Mouse (Mus musculus): ENCODE measurements around the gene Olfr615. TPM values are rescaled to one million over a fixed set of nuclear protein-coding genes. Genes with fewer than 3 reads are reported as not detected.
"Not testable (repeated sequence)": the region's sequence is repeated elsewhere in the genome, so short reads cannot be mapped to it uniquely, and the experiment has no call there.

Olfr615 gene
- total RNA-seq (2014; fragmentation: Nextera tagmentation): not detected in 2 replicates
- not detected in 2 replicates for total RNA-seq (2017)

GRCm38 (mm10) chr7:103555779-103556178 lies at the start of gene Olfr615:
TSS of gene Olfr615 (plus strand) at chr7:103556079.
- ATAC-seq (replicated peaks; ENCODE audit: poor library complexity, severe bottlenecking): no peak

- no peak for ATAC-seq (replicated peaks; ENCODE audit: poor library complexity, severe bottlenecking)
These were observed 43.9 kb upstream of the Olfr615 start, which contains the start of gene Olfr610 for GRCm38 (mm10) chr7:103512022-103512421. TSS of gene Olfr610 (minus strand) at chr7:103512122.

- ATAC-seq (replicated peaks; ENCODE audit: poor library complexity, severe bottlenecking): not testable (repeated sequence)
These were observed 35.1 kb upstream of the Olfr615 start, which contains the start of gene Olfr611 for GRCm38 (mm10) chr7:103520746-103521145. TSS of gene Olfr611 (minus strand) at chr7:103520846.

- not testable (repeated sequence) for ATAC-seq (replicated peaks; ENCODE audit: poor library complexity, severe bottlenecking)
These were observed 13.3 kb upstream of the Olfr615 start, which contains the start of gene Olfr612 for GRCm38 (mm10) chr7:103542617-103543016. TSS of gene Olfr612 (minus strand) at chr7:103542717.

- ATAC-seq (replicated peaks; ENCODE audit: poor library complexity, severe bottlenecking): no peak
These were observed 8.1 kb upstream of the Olfr615 start, which contains the start of gene Olfr613 for GRCm38 (mm10) chr7:103547774-103548173. TSS of gene Olfr613 (plus strand) at chr7:103548074.

- ATAC-seq (replicated peaks; ENCODE audit: poor library complexity, severe bottlenecking): no peak
These were observed 13.2 kb downstream of the Olfr615 start, which contains the start of gene Olfr616 for GRCm38 (mm10) chr7:103569043-103569442. TSS of gene Olfr616 (minus strand) at chr7:103569143.

- no peak for ATAC-seq (replicated peaks; ENCODE audit: poor library complexity, severe bottlenecking)
These were observed 16.9 kb downstream of the Olfr615 start, which contains the start of gene Olfr617 for GRCm38 (mm10) chr7:103572761-103573160. TSS of gene Olfr617 (plus strand) at chr7:103573061.

- no peak for ATAC-seq (replicated peaks; ENCODE audit: poor library complexity, severe bottlenecking)
These were observed 33.9 kb downstream of the Olfr615 start, which contains the start of gene Olfr618 for GRCm38 (mm10) chr7:103589803-103590202. TSS of gene Olfr618 (plus strand) at chr7:103590103.

GRCm38 (mm10) chr7:103600275-103600674 lies 44.4 kb downstream of the Olfr615 start, which contains the start of gene Olfr619:
TSS of gene Olfr619 (plus strand) at chr7:103600575.
- no peak for ATAC-seq (replicated peaks; ENCODE audit: poor library complexity, severe bottlenecking)

GRCm38 (mm10) chr7:103607425-103607824 lies 51.5 kb downstream of the Olfr615 start:
- ATAC-seq (replicated peaks; ENCODE audit: poor library complexity, severe bottlenecking): no peak

- ATAC-seq (replicated peaks; ENCODE audit: poor library complexity, severe bottlenecking): no peak
These were observed 56.6 kb downstream of the Olfr615 start, which contains the start of gene Olfr620 for GRCm38 (mm10) chr7:103612434-103612833. TSS of gene Olfr620 (minus strand) at chr7:103612534.

Other genes starting within 250 kb of the Olfr615 start
Only the 30 nearest of the 32 such genes appear.
- not detected in 2 replicates for gene Olfr598, start 232.5 kb upstream of the Olfr615 start, total RNA-seq (2014; fragmentation: Nextera tagmentation)
- not detected in 2 replicates for gene Olfr598, start 232.5 kb upstream of the Olfr615 start, total RNA-seq (2017)
- gene Olfr599, start 220.2 kb upstream of the Olfr615 start, total RNA-seq (2014; fragmentation: Nextera tagmentation): not detected in 2 replicates
- gene Olfr599, start 220.2 kb upstream of the Olfr615 start, total RNA-seq (2017): not detected in 2 replicates
- gene Olfr600, start 206.4 kb upstream of the Olfr615 start, total RNA-seq (2014; fragmentation: Nextera tagmentation): not detected in 2 replicates
- not detected in 2 replicates for gene Olfr600, start 206.4 kb upstream of the Olfr615 start, total RNA-seq (2017)
- gene Olfr601, start 193.4 kb upstream of the Olfr615 start, total RNA-seq (2014; fragmentation: Nextera tagmentation): not detected in 2 replicates
- not detected in 2 replicates for gene Olfr601, start 193.4 kb upstream of the Olfr615 start, total RNA-seq (2017)
- gene Olfr603, start 169.9 kb upstream of the Olfr615 start, total RNA-seq (2014; fragmentation: Nextera tagmentation): not detected in 2 replicates
- not detected in 2 replicates for gene Olfr603, start 169.9 kb upstream of the Olfr615 start, total RNA-seq (2017)
- not detected in 2 replicates for gene Usp17lc, start 141.0 kb upstream of the Olfr615 start, total RNA-seq (2014; fragmentation: Nextera tagmentation)
- gene Usp17lc, start 141.0 kb upstream of the Olfr615 start, total RNA-seq (2017): not detected in 2 replicates
- gene Olfr605, start 110.6 kb upstream of the Olfr615 start, total RNA-seq (2014; fragmentation: Nextera tagmentation): not detected in 2 replicates
- gene Olfr605, start 110.6 kb upstream of the Olfr615 start, total RNA-seq (2017): not detected in 2 replicates
- not detected in 2 replicates for gene Olfr606, start 107.0 kb upstream of the Olfr615 start, total RNA-seq (2014; fragmentation: Nextera tagmentation)
- not detected in 2 replicates for gene Olfr606, start 107.0 kb upstream of the Olfr615 start, total RNA-seq (2017)
- gene Olfr607, start 91.9 kb upstream of the Olfr615 start, total RNA-seq (2014; fragmentation: Nextera tagmentation): not detected in 2 replicates
- gene Olfr607, start 91.9 kb upstream of the Olfr615 start, total RNA-seq (2017): not detected in 2 replicates
- not detected in 2 replicates for gene Olfr608, start 86.2 kb upstream of the Olfr615 start, total RNA-seq (2014; fragmentation: Nextera tagmentation)
- gene Olfr608, start 86.2 kb upstream of the Olfr615 start, total RNA-seq (2017): not detected in 2 replicates
- not detected in 2 replicates for gene Olfr609, start 58.0 kb upstream of the Olfr615 start, total RNA-seq (2014; fragmentation: Nextera tagmentation)
- not detected in 2 replicates for gene Olfr609, start 58.0 kb upstream of the Olfr615 start, total RNA-seq (2017)
- not detected in 2 replicates for gene Olfr610, start 44.0 kb upstream of the Olfr615 start, total RNA-seq (2014; fragmentation: Nextera tagmentation)
- not detected in 2 replicates for gene Olfr610, start 44.0 kb upstream of the Olfr615 start, total RNA-seq (2017)
- gene Olfr611, start 35.2 kb upstream of the Olfr615 start, total RNA-seq (2014; fragmentation: Nextera tagmentation): not detected in 2 replicates
- not detected in 2 replicates for gene Olfr611, start 35.2 kb upstream of the Olfr615 start, total RNA-seq (2017)
- gene Olfr612, start 13.4 kb upstream of the Olfr615 start, total RNA-seq (2014; fragmentation: Nextera tagmentation): not detected in 2 replicates
- not detected in 2 replicates for gene Olfr612, start 13.4 kb upstream of the Olfr615 start, total RNA-seq (2017)
- not detected in 2 replicates for gene Olfr613, start 8.0 kb upstream of the Olfr615 start, total RNA-seq (2014; fragmentation: Nextera tagmentation)
- not detected in 2 replicates for gene Olfr613, start 8.0 kb upstream of the Olfr615 start, total RNA-seq (2017)
- gene Olfr616, start 13.1 kb downstream of the Olfr615 start, total RNA-seq (2014; fragmentation: Nextera tagmentation): not detected in 2 replicates
- gene Olfr616, start 13.1 kb downstream of the Olfr615 start, total RNA-seq (2017): not detected in 2 replicates
- not detected in 2 replicates for gene Olfr617, start 17.0 kb downstream of the Olfr615 start, total RNA-seq (2014; fragmentation: Nextera tagmentation)
- gene Olfr617, start 17.0 kb downstream of the Olfr615 start, total RNA-seq (2017): not detected in 2 replicates
- not detected in 2 replicates for gene Olfr618, start 34.0 kb downstream of the Olfr615 start, total RNA-seq (2014; fragmentation: Nextera tagmentation)
- gene Olfr618, start 34.0 kb downstream of the Olfr615 start, total RNA-seq (2017): not detected in 2 replicates
- not detected in 2 replicates for gene Olfr619, start 44.5 kb downstream of the Olfr615 start, total RNA-seq (2014; fragmentation: Nextera tagmentation)
- not detected in 2 replicates for gene Olfr619, start 44.5 kb downstream of the Olfr615 start, total RNA-seq (2017)
- not detected in 2 replicates for gene Olfr620, start 56.5 kb downstream of the Olfr615 start, total RNA-seq (2014; fragmentation: Nextera tagmentation)
- gene Olfr620, start 56.5 kb downstream of the Olfr615 start, total RNA-seq (2017): not detected in 2 replicates
- not detected in 2 replicates for gene Olfr622, start 86.6 kb downstream of the Olfr615 start, total RNA-seq (2014; fragmentation: Nextera tagmentation)
- gene Olfr622, start 86.6 kb downstream of the Olfr615 start, total RNA-seq (2017): not detected in 2 replicates
- gene Olfr623, start 107.6 kb downstream of the Olfr615 start, total RNA-seq (2014; fragmentation: Nextera tagmentation): not detected in 2 replicates
- not detected in 2 replicates for gene Olfr623, start 107.6 kb downstream of the Olfr615 start, total RNA-seq (2017)
- not detected in 2 replicates for gene Olfr624, start 115.1 kb downstream of the Olfr615 start, total RNA-seq (2014; fragmentation: Nextera tagmentation)
- gene Olfr624, start 115.1 kb downstream of the Olfr615 start, total RNA-seq (2017): not detected in 2 replicates
- gene Olfr625-ps1, start 126.6 kb downstream of the Olfr615 start, total RNA-seq (2014; fragmentation: Nextera tagmentation): not detected in 2 replicates
- not detected in 2 replicates for gene Olfr625-ps1, start 126.6 kb downstream of the Olfr615 start, total RNA-seq (2017)
- not detected in 2 replicates for gene Olfr243, start 158.6 kb downstream of the Olfr615 start, total RNA-seq (2014; fragmentation: Nextera tagmentation)
- gene Olfr243, start 158.6 kb downstream of the Olfr615 start, total RNA-seq (2017): not detected in 2 replicates
- gene Olfr628, start 174.3 kb downstream of the Olfr615 start, total RNA-seq (2014; fragmentation: Nextera tagmentation): not detected in 2 replicates
- not detected in 2 replicates for gene Olfr628, start 174.3 kb downstream of the Olfr615 start, total RNA-seq (2017)
- gene Olfr629, start 188.9 kb downstream of the Olfr615 start, total RNA-seq (2014; fragmentation: Nextera tagmentation): not detected in 2 replicates
- not detected in 2 replicates for gene Olfr629, start 188.9 kb downstream of the Olfr615 start, total RNA-seq (2017)
- not detected in 2 replicates for gene Olfr630, start 201.3 kb downstream of the Olfr615 start, total RNA-seq (2014; fragmentation: Nextera tagmentation)
- gene Olfr630, start 201.3 kb downstream of the Olfr615 start, total RNA-seq (2017): not detected in 2 replicates
- not detected in 2 replicates for gene Olfr69, start 215.5 kb downstream of the Olfr615 start, total RNA-seq (2014; fragmentation: Nextera tagmentation)
- gene Olfr69, start 215.5 kb downstream of the Olfr615 start, total RNA-seq (2017): not detected in 2 replicates
- not detected in 2 replicates for gene Olfr68, start 223.6 kb downstream of the Olfr615 start, total RNA-seq (2014; fragmentation: Nextera tagmentation)
- gene Olfr68, start 223.6 kb downstream of the Olfr615 start, total RNA-seq (2017): not detected in 2 replicates